Mouse (Mus musculus): ENCODE measurements around the gene Aamp. TPM values are rescaled to one million over a fixed set of nuclear protein-coding genes. Genes with fewer than 3 reads are reported as not detected.
A peak's percentile ranks its signal among the peaks of the same experiment; 100 is the strongest.
"Not testable (repeated sequence)": the region's sequence is repeated elsewhere in the genome, so short reads cannot be mapped to it uniquely, and the experiment has no call there.

Gene Aamp
- 100 to 1,000 TPM; 158 to 197 TPM for total RNA-seq (2021)
- long read RNA-seq, experiment 1, transcript Aamp-202 (11 exons, 1,756 nt): minor isoform, 18 of 293 reads
- long read RNA-seq, experiment 1, transcript Aamp-201 (11 exons, 1,817 nt): major isoform, 245 of 293 reads
- long read RNA-seq, experiment 1, partial matches to known transcripts: 16 of 293 reads
- long read RNA-seq, experiment 1, other reads (novel, unspliced or antisense): 14 of 293 reads
- long read RNA-seq, experiment 2, transcript Aamp-202 (11 exons, 1,756 nt): minor isoform, 50 of 787 reads
- long read RNA-seq, experiment 2, transcript Aamp-201 (11 exons, 1,817 nt): major isoform, 646 of 787 reads
- long read RNA-seq, experiment 2, partial matches to known transcripts: 75 of 787 reads
- long read RNA-seq, experiment 2, other reads (novel, unspliced or antisense): 16 of 787 reads

GRCm38 (mm10) chr1:74284543-74285160 is at the start of gene Aamp, which contains the start of gene Pnkd:
Aamp (minus strand) TSS chr1:74284738.
Pnkd (plus strand) TSS chr1:74284930.
- peak; percentile 92 to 95 for DNase-seq (ENCODE audit: low spot score in 2 of 2)

- no peak for DNase-seq (ENCODE audit: low spot score in 2 of 2)
Observed at GRCm38 (mm10) chr1:74332930-74333329, 48.4 kb upstream of the Aamp start.

DNA sequence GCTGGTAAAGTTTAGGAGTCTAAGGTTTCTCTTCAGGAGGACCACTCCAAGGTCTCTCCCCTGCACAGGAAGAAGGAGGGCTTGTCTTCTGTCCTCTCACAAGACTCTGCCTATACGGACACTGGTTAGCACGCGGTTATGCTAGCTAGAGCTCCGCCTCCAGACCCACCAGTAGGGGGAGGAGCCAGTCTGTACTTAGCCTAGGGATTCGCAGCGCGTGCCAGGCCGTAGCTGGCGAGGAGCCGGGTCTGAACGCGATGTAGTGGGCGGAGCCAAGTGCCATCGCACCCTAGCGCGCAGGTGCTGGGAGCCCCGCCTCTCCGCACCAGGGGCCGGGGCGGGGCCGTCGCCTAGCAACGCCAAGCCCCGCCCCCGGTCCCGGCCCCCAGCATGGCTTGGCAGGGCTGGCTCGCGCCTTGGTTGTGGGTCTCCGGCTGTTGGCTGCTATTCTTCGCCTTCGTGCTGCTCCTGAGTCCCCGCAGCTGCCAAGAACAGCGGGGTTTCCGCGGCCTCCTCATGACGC is 47.8 kb upstream of the Aamp start:
- peak; percentile 94 to 97 for DNase-seq (ENCODE audit: low spot score in 2 of 2)

GRCm38 (mm10) chr1:74331046-74331681 is 46.6 kb upstream of the Aamp start:
- no peak for DNase-seq (ENCODE audit: low spot score in 2 of 2)

GRCm38 (mm10) chr1:74329899-74330431 is 45.4 kb upstream of the Aamp start:
- DNase-seq (ENCODE audit: low spot score in 2 of 2): no peak

DNA sequence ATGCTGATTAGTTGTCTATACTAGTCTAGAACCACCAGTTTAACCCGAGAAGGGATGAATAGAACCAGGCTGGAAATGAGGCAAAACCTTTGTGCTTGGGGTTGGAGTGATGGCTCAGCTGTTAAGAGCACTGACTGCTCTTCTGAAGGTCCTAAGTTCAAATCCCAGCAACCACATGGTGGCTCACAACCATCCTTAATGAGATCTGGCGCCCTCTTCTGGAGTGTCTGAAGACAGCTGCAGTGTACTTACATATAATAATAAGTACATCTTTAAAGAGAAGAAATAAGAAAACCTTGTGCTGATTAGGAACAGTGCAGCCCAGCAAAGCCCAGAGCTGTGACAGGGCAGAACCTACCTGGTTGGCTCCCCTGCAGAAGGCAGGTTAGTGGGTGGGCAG is 42.4 kb upstream of the Aamp start:
- DNase-seq (ENCODE audit: low spot score in 2 of 2): not testable (repeated sequence)

GRCm38 (mm10) chr1:74321396-74321795 is 36.9 kb upstream of the Aamp start:
- DNase-seq (ENCODE audit: low spot score in 2 of 2): no peak

DNA sequence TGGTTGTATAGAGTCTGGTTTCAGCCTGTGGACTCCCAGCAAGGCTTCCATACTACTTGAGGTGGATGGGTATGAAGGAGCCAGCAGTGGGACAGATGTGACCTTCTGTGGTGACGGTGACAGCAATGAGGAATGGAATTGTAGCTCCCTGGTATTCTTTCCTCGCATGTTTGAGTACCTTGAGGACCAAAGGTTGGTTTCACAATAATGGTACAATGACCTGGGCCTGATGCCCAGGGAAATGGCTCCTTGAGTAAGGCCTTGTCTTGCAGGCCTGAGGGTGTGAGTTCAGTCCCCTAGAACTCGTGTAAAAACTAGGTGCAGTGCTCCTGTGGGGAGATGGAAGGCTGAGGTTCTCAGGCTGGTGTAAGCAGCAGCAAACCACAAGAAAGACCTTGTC is 34.2 kb upstream of the Aamp start:
- DNase-seq (ENCODE audit: low spot score in 2 of 2): no peak

DNA sequence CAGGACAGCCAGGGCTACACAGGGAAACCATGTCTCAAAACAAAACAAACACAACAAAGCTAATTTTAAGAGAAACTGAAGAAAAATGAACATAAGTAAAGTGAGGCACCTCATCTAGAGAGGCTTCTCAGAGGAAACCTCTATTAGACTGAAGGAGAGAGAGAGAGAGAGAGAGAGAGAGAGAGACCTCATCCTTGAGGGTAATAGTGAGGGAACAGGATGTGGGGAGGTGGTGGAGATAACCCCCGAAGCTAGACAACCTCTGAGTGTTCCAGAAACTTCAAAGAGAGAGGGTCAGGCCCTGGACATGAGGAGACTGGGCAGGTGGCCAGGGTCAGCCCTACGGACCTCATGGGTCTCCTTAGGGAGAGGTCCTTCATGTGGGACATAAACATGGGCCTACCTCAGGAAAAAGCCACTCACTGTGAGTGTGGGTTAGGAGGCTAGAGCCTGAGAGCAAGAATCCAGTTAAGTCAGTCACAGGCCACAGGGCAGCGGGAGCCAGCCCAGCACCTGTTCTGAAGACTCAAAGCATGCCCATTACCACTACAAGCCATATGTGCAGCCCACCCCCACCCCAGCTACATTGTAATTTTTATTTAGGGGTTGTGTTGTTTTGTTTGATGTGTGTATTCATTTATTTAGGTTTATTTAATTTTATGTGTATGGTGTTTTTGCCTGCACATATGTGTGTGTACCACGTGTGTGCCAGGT is 31.7 kb upstream of the Aamp start:
- no peak for DNase-seq (ENCODE audit: low spot score in 2 of 2)

GRCm38 (mm10) chr1:74314796-74315195 is 30.3 kb upstream of the Aamp start:
- no peak for DNase-seq (ENCODE audit: low spot score in 2 of 2)

GRCm38 (mm10) chr1:74313049-74313692 is 28.6 kb upstream of the Aamp start:
- peak in 1 of 2 experiments; percentile 50 for DNase-seq (ENCODE audit: low spot score in 2 of 2)

- no peak for DNase-seq (ENCODE audit: low spot score in 2 of 2)
Observed at GRCm38 (mm10) chr1:74309767-74310166, 25.2 kb upstream of the Aamp start.

DNA sequence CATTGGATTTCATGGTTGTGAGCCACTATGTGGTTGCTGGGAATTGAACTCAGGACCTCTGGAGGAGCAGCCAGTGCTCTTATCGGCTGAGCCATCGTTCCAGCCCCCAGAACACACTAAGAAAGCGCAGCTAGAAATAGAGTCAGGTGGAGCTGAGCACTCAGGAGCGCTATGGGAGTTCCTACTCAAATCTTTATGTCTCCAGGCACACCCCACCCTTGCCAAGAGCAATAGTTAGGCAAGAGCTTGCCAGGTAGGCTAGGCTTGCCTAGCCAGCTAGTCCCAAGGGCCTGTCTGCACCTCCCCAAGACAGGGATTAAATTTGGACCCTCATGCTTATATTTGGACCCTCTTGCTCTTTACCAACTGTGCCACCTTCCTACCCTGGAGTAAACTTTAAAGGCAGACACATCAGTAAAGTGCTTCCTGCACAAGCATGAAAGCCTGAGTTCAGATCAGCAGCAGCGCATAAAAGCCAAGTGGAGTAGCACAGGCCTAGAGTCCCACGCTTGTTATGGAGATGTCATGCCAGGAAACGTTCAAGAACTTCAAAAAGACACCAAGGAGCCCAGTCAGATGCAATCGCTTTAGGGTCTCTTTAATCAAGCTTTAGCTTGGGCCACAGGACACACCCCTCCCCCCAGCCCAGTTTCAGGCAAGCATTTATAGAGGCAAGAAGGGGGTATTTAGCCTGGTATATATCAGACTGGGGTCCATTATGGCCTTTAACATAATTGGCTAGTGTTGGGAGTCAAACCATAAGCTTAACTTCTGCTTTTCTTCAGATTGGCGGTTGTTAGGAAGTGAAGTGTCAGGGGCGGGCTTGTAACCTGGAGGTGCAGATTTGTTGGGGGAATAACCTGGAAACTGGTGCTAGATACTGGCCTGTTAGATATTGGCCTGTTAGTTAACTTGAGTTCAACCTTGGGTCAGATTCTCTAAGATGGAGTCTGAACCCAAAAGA is 23.7 kb upstream of the Aamp start:
- DNase-seq (ENCODE audit: low spot score in 2 of 2): no peak

- no peak for DNase-seq (ENCODE audit: low spot score in 2 of 2)
Observed at GRCm38 (mm10) chr1:74307146-74307545, 22.6 kb upstream of the Aamp start.

DNA sequence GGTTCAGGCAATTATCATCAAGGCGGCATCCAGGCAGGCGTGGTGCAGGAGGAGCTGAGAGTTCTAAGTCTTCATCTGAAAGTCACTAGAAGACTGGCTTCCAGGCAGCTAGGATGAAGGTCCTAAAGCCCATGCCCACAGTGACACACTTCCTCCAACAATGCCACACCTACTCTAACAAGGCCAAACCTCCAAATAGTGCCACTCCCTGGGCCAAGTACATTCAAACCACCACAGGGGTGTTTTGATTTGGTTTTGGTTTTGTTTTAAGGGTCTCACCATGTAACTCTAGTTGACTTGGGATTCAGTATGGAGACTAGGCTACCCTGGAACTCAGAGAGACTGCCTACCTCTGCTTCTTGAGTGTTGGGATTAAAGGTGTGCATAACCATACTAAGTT is 21.0 kb upstream of the Aamp start, which contains the start of gene Tmbim1:
Gene Tmbim1, minus strand, starts transcription at position 101 of the 400 bp plus-strand sequence.
- DNase-seq (ENCODE audit: low spot score in 2 of 2): no peak

- DNase-seq (ENCODE audit: low spot score in 2 of 2): no peak
Observed at GRCm38 (mm10) chr1:74304946-74305345, 20.4 kb upstream of the Aamp start.

DNA sequence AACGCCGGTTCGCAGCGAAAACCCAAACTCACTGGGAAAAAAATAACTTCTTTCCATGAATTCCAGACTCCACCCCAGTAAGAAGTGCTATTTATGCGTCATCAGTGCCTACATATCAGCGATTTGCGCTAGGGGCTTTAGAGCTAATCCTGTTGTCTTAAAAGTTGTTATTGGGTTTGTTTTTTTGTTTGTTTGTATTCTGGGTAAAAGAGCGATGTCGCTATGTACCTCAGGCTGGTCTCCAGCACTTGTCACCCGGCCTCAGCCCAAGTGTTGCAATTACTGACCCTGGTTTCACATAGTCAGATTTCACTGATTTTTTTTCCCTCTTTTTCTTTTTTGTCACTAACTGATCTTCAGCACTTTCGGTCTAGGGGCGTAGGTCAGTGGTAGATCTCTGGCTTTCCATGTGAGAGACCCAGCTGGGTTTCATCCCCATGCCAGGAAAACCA is 19.8 kb upstream of the Aamp start:
- no peak for DNase-seq (ENCODE audit: low spot score in 2 of 2)

- peak; percentile 85 to 86 for DNase-seq (ENCODE audit: low spot score in 2 of 2)
Observed at GRCm38 (mm10) chr1:74303509-74304338, 19.2 kb upstream of the Aamp start.
